Mouse (Mus musculus): ENCODE measurements around the gene Clasrp.

DNA sequence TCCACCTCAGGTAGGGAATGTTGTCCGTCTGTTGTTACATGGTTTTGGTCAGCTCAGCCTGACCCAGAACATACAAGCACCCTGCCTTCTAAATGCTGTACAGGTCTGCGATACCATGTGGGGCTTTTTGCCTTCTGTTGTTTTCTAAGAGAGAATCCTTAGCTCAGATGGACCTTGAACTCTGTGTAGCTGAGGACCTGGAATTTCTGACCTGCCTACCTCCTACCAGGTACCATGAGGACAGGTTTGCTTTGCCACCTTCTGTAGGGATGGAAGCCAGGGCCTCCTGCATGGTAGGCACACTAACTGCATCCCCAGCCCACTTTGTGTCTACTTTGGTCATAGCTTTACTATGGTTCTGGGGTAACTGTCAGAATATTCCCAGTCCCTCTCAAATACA is 38.5 kb downstream of the Clasrp start:
- TF ChIP-seq CTCF (IDR thresholded peaks at IDR 0.05; ENCODE audit: extremely low read depth, insufficient read depth, low read length) (no peak), POLR2A (IDR thresholded peaks at IDR 0.05; ENCODE audit: extremely low read depth, insufficient read depth, low read length) (no peak)
